Mouse (Mus musculus) heart, postnatal 10 days (tissue): ENCODE results near the gene Gm37240. TPM values are rescaled to one million over a fixed set of nuclear protein-coding genes. Genes with fewer than 3 reads are reported as not detected.

Source experiments
- DNase-seq, 2 experiments: peaks; one replicate each; pipeline ENCODE4 v3.0.0; 2021
- intact Hi-C: fragments of 180-260 bp; cut with DNase I; formaldehyde crosslinking; loops from one replicate; pipeline ENCODE4 v1.15.1; 2025
- total RNA-seq, 2 experiments: library from RNA; stranded (reverse); gene quantifications; 2 replicates each; pipeline ENCODE4 v1.2.3; 2021

The Gm37240 gene
- total RNA-seq, 2 experiments from 2014 or later, result 21.2 to 37.3 TPM

DNA sequence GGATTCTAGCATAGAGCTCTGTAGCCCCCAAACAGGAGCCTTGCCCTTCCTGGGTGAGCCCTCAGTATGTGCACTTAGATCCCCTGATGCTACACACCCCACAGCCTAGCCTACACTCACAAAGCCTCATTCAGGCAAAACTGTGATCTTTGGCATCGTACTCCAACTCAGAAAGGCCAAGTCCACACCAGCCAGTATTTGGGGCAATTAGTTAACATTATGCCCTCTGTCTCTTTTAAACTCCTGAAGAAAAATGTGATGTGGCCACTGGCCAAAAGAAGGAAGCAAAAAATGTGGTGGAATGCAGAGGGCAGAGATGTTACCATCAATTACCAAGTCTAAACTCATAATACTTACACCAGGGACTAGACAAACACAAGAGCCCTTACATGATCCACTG lies 55.5 kb downstream of the Gm37240 start:
- no peak for DNase-seq
- intact Hi-C loops, result no loop called here

- intact Hi-C loops, result loop anchor here (5.0 kb wide), 1 partner anchor 58 kb away; the partner anchor contains the start of genes Glt28d2 and Gm37240
- peak in 1 of 2 experiments; percentile 19 for DNase-seq
Observed at GRCm38 (mm10) chr3:85829047-85829446, 58.3 kb downstream of the Gm37240 start.

DNA sequence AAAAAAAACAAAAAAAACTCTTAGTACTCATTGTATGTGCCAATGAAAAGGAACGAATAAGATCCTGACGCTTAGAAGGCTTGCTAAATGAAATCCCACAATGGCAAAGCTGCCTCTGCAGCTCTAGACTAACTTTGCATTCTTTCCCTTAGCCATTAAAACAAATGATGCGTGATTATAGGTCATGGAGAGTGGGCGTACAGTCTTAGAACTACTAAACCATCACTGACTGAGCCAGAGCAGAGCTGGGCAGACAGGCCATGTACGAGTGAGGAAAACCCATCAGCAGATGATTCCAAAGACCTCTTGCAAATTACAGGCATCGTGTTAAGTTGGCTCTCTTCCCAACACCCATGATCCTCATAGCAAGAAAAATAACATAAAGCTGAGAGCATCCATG lies 59.5 kb downstream of the Gm37240 start:
- DNase-seq, result no peak
- intact Hi-C loops, result loop anchor here (5.0 kb wide), 1 partner anchor 59 kb away; the partner anchor contains the start of genes Glt28d2 and Gm37240

DNA sequence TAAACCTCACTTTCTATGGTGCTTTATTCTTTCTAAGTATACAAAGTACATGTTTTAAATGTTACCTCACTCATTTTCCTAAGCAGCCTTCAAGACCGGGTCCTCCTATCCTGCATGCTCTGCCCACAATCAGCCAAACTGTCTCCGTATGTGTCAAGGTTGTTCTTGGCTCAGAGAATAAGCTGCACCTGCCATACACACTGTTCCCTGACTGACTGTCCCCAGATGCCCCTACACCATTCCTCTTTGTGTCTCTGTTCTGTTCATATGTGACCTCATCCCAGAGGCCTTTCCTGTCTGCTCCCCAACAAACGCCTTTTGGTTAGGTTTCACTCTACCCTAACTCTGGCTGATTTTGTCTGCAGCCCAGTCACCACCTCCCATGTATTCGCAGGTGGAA lies 60.0 kb downstream of the Gm37240 start:
- DNase-seq, result peak; percentile 48 to 66
- intact Hi-C loops, result loop anchor here (5.0 kb wide), 1 partner anchor 60 kb away; the partner anchor contains the start of genes Glt28d2 and Gm37240

GRCm38 (mm10) chr3:85820839-85821548 lies 66.3 kb downstream of the Gm37240 start:
- intact Hi-C loops, result no loop called here

DNA sequence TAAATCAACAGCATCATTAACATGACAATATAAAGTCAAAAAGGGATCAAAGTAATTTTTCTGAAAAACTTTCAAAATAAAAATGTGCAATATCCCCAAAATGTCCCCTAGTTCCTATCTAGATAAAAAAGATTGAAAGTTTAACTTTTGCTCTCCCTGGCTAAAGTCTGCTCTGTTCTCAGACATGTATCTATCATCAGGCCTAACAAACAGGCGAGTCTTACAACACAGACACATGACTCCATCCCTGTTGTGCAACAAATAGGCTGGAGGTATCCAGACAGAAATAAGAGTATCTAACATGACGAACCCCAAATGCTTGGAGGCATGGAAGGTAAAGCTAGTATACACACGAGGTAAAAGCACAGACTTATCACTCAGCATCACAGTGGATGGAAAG lies 68.0 kb downstream of the Gm37240 start:
- intact Hi-C loops, result no loop called here
- no peak for DNase-seq

More at GRCm38 (mm10) chr3:85820839-85821548, 66.3 kb downstream of the Gm37240 start:
- DNase-seq, result no peak

DNA sequence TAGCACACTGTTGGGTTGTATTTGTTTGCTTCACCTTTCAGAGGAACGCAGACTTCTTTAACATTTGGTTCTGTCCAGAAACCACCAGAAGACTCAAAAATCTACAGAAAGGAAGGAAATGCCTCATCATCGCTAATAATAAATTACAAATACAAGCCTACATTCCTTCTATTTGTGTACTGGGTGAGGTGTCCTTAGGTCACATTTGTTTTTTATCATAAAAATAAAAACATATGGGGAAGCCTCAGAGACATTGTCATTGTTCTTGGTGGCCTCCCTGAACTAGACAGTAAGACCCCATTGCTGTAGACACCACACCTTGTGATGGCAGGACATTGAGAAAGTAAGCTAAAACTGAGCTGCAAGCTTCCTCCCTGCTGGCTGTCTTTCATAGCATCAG lies 70.1 kb downstream of the Gm37240 start, which contains the start of gene Fam160a1:
Fam160a1 (minus strand) TSS at position 101 of the 400 bp plus-strand sequence.
- intact Hi-C loops, result no loop called here
- no peak for DNase-seq

GRCm38 (mm10) chr3:85814241-85814640 lies 73.1 kb downstream of the Gm37240 start:
- DNase-seq, result peak; percentile 54 to 57
- intact Hi-C loops, result loop anchor here (2.0 kb wide), 1 partner anchor 45 kb away; no protein-coding TSS in a partner anchor

- peak; percentile 37 to 40 for DNase-seq
- intact Hi-C loops, result loop anchor here (2.0 kb wide), 1 partner anchor 45 kb away; no protein-coding TSS in a partner anchor
Observed at GRCm38 (mm10) chr3:85813101-85814014, 74.0 kb downstream of the Gm37240 start.

DNA sequence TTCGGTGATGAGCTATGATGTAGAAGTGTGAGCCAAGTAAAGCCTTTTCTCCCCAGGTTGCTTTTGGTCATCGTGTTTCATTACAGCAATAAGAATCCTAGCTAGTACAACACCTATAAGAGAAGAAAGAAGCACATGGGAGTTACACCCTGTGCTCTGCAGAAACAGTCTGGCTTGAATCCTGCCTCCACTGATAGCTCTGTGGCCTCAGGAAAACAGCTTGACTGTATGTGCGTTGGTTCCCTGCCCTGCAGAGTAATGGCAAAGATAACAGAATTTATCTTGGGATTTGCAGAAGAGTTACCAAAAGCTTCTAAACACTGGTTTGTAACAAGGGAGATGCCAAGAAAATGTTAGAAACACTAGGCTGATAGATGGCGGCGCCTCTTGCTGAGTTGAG lies 75.3 kb downstream of the Gm37240 start:
- DNase-seq, result no peak
- intact Hi-C loops, result no loop called here

GRCm38 (mm10) chr3:85793166-85793565 lies 94.2 kb downstream of the Gm37240 start:
- intact Hi-C loops, result no loop called here
- DNase-seq, result no peak

DNA sequence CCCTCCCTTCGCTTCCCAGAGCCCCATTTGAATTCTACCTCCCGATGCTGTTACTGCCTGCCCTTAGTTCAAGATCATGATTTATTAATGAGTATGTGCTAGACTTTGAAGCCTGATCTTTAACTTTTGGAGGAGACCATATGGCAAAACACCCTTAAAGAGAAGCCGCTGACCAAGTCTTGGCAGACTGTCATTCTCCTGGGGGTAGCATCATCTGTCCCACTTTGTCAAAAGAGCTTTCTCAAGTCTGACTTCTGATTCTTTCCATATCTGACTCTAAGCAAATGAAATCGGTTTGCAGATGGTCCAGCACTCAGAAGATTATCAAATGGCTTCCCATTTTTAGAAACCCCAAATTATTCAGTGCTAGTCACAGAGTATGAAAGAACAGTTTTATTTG lies 97.6 kb downstream of the Gm37240 start:
- intact Hi-C loops, result no loop called here
- no peak for DNase-seq

DNA sequence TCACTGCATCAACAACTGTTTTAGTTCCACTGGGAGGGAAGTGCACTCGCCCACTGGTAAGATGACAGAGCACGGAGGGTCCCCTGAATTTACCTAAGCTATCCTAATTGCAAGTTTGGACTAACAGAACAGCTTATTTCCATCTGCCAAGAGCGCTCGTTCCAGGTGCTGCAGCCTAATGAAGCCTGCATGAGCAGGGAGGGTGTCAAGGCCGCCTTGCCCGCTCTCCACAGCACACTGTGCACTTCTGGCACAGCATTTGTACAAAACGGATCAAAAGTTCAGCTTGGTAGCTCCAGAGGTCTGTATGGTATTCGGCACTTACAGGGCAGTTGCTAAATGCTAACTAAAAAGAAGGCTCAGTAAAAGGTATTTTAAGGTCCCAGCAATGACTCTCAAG lies 100.8 kb downstream of the Gm37240 start:
- intact Hi-C loops, result no loop called here
- DNase-seq, result no peak

- intact Hi-C loops, result no loop called here
Observed at GRCm38 (mm10) chr3:85780906-85781305, 106.4 kb downstream of the Gm37240 start.

GRCm38 (mm10) chr3:85780332-85780731 lies 107.0 kb downstream of the Gm37240 start:
- intact Hi-C loops, result no loop called here
- no peak for DNase-seq

More at GRCm38 (mm10) chr3:85780906-85781305, 106.4 kb downstream of the Gm37240 start:
- DNase-seq, result peak; percentile 56 to 59

DNA sequence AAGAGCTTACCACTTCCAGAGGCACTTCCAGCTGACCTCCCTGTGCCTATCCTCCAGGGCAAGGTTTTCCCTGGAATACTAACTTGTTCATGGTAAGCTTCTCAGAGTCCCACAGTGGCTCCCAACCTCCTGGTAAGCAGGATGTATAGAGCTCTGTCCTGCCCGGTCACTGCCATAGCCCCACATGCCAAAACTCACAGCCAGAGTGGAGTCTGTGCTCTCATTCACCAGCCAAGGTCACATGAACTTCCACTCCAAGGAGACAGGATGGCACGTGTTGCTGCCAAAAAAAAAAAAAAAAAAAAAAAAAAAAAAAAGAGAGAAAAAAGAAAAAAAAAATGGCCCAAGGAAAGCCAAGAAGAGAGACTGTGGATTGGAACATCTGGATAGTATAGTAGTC lies 109.5 kb downstream of the Gm37240 start:
- peak in 1 of 2 experiments; percentile 20 for DNase-seq
- intact Hi-C loops, result no loop called here

DNA sequence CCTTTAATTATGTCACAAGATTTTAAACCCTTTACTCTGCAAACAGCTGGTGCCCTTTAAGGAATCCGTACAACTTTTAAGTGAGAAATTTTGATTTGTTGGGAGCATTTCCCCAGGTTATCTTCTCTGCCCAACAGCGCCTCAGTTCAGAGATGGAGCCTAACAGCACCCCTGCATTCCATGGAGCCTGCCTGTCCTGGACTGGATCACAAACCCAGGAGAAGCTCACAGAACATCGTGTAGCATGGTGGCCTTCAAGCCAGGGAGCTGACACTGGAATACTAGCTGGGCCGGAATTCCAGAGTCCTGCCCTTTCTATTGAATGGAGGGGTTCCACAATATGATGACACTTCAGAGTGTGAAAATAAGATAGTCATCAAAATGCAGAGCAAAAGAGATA lies 110.0 kb downstream of the Gm37240 start:
- intact Hi-C loops, result no loop called here
- no peak for DNase-seq

GRCm38 (mm10) chr3:85776707-85777106 lies 110.6 kb downstream of the Gm37240 start:
- intact Hi-C loops, result no loop called here
- no peak for DNase-seq

GRCm38 (mm10) chr3:85776126-85776525 lies 111.2 kb downstream of the Gm37240 start:
- DNase-seq, result no peak
- intact Hi-C loops, result no loop called here

DNA sequence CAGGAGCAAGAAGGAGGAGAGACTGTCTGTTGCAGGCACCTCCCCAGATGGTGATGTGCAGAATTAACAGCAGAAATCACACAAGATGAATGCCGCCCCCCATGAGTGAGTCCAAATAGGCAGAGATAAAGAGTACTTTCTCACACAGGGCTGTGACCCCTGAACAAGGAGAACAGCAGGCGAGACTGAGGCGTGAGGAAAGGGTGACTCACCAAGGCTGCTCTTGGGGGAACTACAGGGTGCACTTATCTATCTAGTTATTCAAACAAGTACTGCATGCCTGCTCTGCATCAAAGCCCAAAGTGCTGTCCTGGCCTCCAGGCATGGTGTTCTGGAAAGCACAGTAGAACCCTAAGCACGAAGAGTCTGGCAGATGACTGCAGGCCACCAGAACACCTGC lies 113.4 kb downstream of the Gm37240 start:
- intact Hi-C loops, result no loop called here
- peak; percentile 20 to 39 for DNase-seq

GRCm38 (mm10) chr3:85773425-85773824 lies 113.9 kb downstream of the Gm37240 start:
- intact Hi-C loops, result no loop called here
- DNase-seq, result no peak
